Mouse (Mus musculus): ENCODE measurements around the gene Rtn2.

DNA sequence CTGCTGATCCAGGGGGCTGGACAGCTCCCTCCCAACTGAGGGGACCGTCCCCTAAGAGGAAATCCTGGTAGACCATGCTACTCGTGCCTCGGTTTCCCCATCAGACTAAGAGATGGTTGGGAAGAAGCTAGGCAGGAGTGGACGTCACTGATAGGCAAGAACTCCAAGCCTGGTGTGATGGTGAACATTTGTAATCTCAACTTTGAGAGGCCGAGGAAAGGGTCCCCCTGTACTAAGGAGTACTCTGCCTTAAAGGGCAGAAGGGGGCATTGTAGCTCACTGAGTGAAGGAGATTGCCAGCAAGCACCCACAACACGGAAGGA is 22.9 kb downstream of the Rtn2 start:
- TF ChIP-seq CTCF (IDR thresholded peaks at IDR 0.05; ENCODE audit: borderline replicate concordance, insufficient read depth, low read depth, low read length) (no peak), POLR2A (IDR thresholded peaks at IDR 0.05; ENCODE audit: borderline replicate concordance, insufficient read depth, low read length) (no peak)

All from cerebellum, adult 2 months (tissue).